Mouse (Mus musculus): ENCODE results near the gene Trex1. TPM values are rescaled to one million over a fixed set of nuclear protein-coding genes. Genes with fewer than 3 reads are reported as not detected.

The Trex1 gene
- polyA plus RNA-seq (2015; fragmentation: Illumina TruSeq; extraction: RNeasy Lipid Tissue Mini Kit (QIAGEN cat#74804); ENCODE audit: insufficient read depth, low replicate concordance): 5.6 TPM

DNA sequence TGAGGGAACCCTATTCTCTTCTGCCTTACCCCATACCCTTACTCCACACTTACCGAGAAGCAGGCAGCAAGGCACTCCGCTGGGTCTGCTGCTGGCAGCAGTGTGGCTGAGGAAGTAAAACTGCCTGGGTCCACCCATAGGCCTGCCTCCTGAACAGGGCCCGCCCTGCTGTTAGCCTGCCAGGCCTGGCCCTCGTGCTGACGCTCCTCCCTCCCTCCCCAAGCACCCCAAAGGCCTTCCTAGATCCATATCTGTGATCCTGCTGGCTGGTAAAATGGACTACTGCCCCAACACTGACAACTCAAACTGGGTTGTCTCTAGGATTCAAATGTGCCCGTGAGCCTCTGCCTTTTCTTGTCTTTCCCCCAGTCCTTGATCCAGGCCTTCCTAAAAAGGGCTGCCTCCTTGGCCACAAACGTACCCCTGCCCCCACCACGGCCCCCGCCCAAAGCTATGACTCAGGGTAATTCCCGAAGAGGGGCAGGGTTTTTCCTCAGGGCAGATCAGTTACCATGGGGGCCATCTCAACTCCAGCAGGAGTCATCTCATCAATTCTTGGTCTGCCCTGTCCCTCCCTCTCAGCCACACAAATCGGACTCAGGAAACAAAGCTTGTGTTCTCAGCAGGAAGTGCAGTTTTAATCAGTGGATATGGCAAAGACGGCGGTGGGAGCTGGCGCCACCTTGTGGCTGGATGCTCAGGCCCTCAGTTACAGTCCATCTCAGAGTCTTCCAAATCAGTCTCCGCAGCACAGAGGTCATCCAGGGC lies at the start of gene Trex1:
Gene Trex1 (minus strand): TSS at position 599 of the 768 bp plus-strand sequence.

DNA sequence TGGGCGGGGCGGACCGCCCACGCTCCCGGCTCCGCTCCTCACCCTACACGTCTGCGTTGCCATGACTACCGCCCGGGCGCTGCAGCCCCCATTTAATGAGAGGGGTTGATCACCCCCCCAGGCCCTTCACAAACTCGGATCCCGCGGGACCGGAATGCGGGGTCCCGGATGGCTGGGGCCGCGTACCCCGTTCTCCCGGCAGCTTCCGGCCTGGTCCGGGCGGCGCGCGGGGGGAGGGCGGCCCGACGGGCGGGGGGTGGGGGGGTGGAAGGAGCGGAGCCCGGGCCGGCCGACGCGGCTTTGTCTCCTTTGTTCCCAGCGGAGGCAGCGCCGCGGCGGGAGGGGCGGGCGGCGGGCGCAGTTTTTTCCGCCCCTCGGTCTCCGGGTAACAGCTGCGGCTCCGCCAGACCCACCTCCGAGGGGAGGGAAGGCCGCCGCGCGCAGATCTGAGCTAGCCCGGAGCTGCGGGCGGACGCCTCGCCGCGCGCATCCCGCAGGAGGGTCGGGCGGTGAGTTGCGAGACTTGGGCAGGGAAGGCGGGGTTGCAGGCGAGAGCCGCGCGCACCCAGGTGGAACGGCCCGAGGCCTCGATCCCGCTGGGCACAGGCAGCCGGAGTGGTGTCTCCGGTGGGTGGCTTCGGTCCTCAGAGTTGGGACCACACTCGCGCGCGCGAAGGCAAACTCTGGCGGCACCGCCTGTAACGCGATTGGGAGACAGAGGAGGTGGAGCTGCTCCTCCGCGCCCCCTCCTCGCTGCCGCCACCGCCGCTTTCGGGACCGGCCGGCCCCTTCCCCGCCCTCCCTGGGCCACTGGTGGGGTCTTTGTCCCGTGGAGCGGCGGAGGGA lies 35.8 kb upstream of the Trex1 start, which contains the start of gene Plxnb1:
Gene Plxnb1 (plus strand): TSS at position 253 of the 846 bp plus-strand sequence.

DNA sequence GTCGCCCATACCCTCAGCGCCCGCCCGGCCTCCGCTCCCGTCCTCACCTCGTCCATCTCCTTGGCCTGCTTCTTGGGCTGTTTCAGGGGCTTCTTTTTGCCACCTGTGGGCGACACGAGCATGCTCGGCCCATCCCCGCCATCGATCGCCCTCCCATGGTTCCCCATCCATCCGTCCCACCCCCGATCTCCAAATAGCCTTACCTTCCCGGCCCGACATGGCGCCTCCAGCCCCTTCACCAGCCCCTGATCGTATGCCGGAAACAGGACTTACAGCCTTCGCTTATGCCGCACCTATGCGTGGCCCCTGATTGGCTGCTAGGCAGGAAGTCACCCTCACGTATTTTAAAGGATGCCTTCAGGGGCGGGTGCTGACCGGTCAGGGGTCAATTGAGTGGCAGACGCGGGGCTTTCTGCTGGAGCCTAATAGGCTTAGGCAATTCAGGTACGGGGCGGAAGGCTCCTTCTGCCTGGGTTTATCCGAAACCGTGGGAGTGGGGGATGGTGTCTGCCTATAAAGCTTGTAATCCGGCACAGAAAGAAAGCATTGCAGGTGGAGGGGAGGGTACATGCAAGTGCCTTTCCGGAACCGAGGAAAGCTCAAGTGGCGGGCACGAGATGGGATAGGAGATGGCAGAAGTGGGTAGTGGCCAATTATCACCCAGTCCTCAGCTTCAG lies 22.7 kb upstream of the Trex1 start, which contains the start of the genes Ccdc51 and Tma7:
Gene Ccdc51 (plus strand): TSS at position 370 of the 677 bp plus-strand sequence.
Gene Tma7 (minus strand): TSS at position 464 of the 677 bp plus-strand sequence.

GRCm38 (mm10) chr9:109073661-109074573 lies 14.4 kb upstream of the Trex1 start, which contains the start of gene Atrip:
Gene Atrip, minus strand, starts transcription at chr9:109074124.

GRCm38 (mm10) chr9:109038086-109038895 lies 21.2 kb downstream of the Trex1 start, which contains the start of gene Shisa5:
Gene Shisa5, plus strand, starts transcription at chr9:109038565.

Other genes starting within 250 kb of the Trex1 start
- 0.04 TPM for gene Celsr3, start 233.4 kb downstream of the Trex1 start, polyA plus RNA-seq (2015; fragmentation: Illumina TruSeq; extraction: RNeasy Lipid Tissue Mini Kit (QIAGEN cat#74804); ENCODE audit: insufficient read depth, low replicate concordance)
- gene Slc26a6, start 206.5 kb downstream of the Trex1 start, polyA plus RNA-seq (2015; fragmentation: Illumina TruSeq; extraction: RNeasy Lipid Tissue Mini Kit (QIAGEN cat#74804); ENCODE audit: insufficient read depth, low replicate concordance): 6.4 TPM
- gene Tmem89, start 145.1 kb downstream of the Trex1 start, polyA plus RNA-seq (2015; fragmentation: Illumina TruSeq; extraction: RNeasy Lipid Tissue Mini Kit (QIAGEN cat#74804); ENCODE audit: insufficient read depth, low replicate concordance): not detected
- gene Uqcrc1, start 123.1 kb downstream of the Trex1 start, polyA plus RNA-seq (2015; fragmentation: Illumina TruSeq; extraction: RNeasy Lipid Tissue Mini Kit (QIAGEN cat#74804); ENCODE audit: insufficient read depth, low replicate concordance): 139 TPM
- gene Col7a1, start 106.1 kb downstream of the Trex1 start, polyA plus RNA-seq (2015; fragmentation: Illumina TruSeq; extraction: RNeasy Lipid Tissue Mini Kit (QIAGEN cat#74804); ENCODE audit: insufficient read depth, low replicate concordance): 13.0 TPM
- 1.2 TPM for gene Ucn2, start 73.7 kb downstream of the Trex1 start, polyA plus RNA-seq (2015; fragmentation: Illumina TruSeq; extraction: RNeasy Lipid Tissue Mini Kit (QIAGEN cat#74804); ENCODE audit: insufficient read depth, low replicate concordance)
- gene Pfkfb4, start 68.0 kb downstream of the Trex1 start, polyA plus RNA-seq (2015; fragmentation: Illumina TruSeq; extraction: RNeasy Lipid Tissue Mini Kit (QIAGEN cat#74804); ENCODE audit: insufficient read depth, low replicate concordance): 11.2 TPM
- 1,299 TPM for gene Shisa5, start 21.2 kb downstream of the Trex1 start, polyA plus RNA-seq (2015; fragmentation: Illumina TruSeq; extraction: RNeasy Lipid Tissue Mini Kit (QIAGEN cat#74804); ENCODE audit: insufficient read depth, low replicate concordance)
- 11.2 TPM for gene Atrip, start 14.4 kb upstream of the Trex1 start, polyA plus RNA-seq (2015; fragmentation: Illumina TruSeq; extraction: RNeasy Lipid Tissue Mini Kit (QIAGEN cat#74804); ENCODE audit: insufficient read depth, low replicate concordance)
- 5.3 TPM for gene Ccdc51, start 22.8 kb upstream of the Trex1 start, polyA plus RNA-seq (2015; fragmentation: Illumina TruSeq; extraction: RNeasy Lipid Tissue Mini Kit (QIAGEN cat#74804); ENCODE audit: insufficient read depth, low replicate concordance)
- 476 TPM for gene Tma7, start 22.9 kb upstream of the Trex1 start, polyA plus RNA-seq (2015; fragmentation: Illumina TruSeq; extraction: RNeasy Lipid Tissue Mini Kit (QIAGEN cat#74804); ENCODE audit: insufficient read depth, low replicate concordance)
- 5.2 TPM for gene Plxnb1, start 35.7 kb upstream of the Trex1 start, polyA plus RNA-seq (2015; fragmentation: Illumina TruSeq; extraction: RNeasy Lipid Tissue Mini Kit (QIAGEN cat#74804); ENCODE audit: insufficient read depth, low replicate concordance)
- not detected for gene Fbxw21, start 102.3 kb upstream of the Trex1 start, polyA plus RNA-seq (2015; fragmentation: Illumina TruSeq; extraction: RNeasy Lipid Tissue Mini Kit (QIAGEN cat#74804); ENCODE audit: insufficient read depth, low replicate concordance)
- gene Fbxw13, start 136.2 kb upstream of the Trex1 start, polyA plus RNA-seq (2015; fragmentation: Illumina TruSeq; extraction: RNeasy Lipid Tissue Mini Kit (QIAGEN cat#74804); ENCODE audit: insufficient read depth, low replicate concordance): 1.9 TPM
- not detected for gene Fbxw20, start 175.0 kb upstream of the Trex1 start, polyA plus RNA-seq (2015; fragmentation: Illumina TruSeq; extraction: RNeasy Lipid Tissue Mini Kit (QIAGEN cat#74804); ENCODE audit: insufficient read depth, low replicate concordance)
- gene Fbxw14, start 227.9 kb upstream of the Trex1 start, polyA plus RNA-seq (2015; fragmentation: Illumina TruSeq; extraction: RNeasy Lipid Tissue Mini Kit (QIAGEN cat#74804); ENCODE audit: insufficient read depth, low replicate concordance): not detected

All from spleen, adult 10 weeks (tissue).